Mouse (Mus musculus) cerebellum, postnatal 25 days (tissue): Measurements from ENCODE around the gene Ccdc171.
"Not testable (repeated sequence)": the region's sequence is repeated elsewhere in the genome, so short reads cannot be mapped to it uniquely, and the experiment has no call there.

Source experiments
- DNase-seq, 2 experiments: peaks; one replicate each; pipeline ENCODE4 v3.0.0; 2021; ENCODE audit warnings: mixed read lengths in 2 of 2

Gene Ccdc171

GRCm38 (mm10) chr4:83524843-83525689 lies at the start of gene Ccdc171:
TSS of gene Ccdc171 (plus strand) at chr4:83525545.
- DNase-seq = peak; percentile 94 to 97

- no peak for DNase-seq
Observed at GRCm38 (mm10) chr4:83485250-83485649, 40.1 kb upstream of the Ccdc171 start.

- DNase-seq = peak; percentile 91 to 95
Observed at GRCm38 (mm10) chr4:83485735-83486116, 39.6 kb upstream of the Ccdc171 start.

DNA sequence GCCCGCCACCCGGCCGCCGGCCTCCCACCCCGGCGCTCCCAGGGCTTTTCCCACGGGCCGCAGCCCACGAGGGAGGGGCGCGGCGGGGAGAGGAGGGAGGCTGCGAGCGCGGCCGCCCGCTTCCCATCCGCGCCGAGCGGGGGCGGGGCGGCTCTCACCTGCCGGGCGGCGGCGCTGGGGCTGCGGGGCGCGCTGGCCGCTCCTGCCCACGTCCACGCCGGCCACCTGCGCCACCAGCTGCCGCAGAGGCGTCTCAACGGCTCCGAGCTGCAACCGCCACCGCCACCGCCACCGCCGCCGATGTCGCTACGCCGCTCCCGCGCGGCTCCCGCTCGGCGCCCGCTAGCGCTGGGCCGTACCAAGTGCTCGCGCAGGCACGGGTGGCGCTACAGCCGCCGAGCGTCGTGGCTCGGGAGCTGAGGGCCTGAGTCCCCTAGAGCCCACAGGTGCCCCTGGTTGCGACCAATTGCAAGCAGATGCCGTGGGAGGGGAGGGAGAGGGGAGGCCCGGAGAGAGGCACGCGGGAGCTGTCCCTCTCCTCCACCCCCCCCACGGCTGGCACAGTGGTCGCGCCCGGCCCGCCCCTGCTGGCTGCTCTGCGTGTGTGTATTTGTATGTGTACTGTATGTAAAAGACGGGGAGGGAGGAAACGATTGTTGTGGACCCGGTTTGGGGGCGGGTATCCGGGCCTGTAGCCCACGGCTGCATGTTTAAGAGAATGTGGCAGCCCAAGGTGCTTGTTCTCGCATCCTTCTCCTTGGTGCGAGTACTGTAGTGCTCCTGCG lies 39.0 kb upstream of the Ccdc171 start, which contains the start of gene Psip1:
Gene Psip1 (minus strand): TSS at position 343 of the 785 bp plus-strand sequence.
- DNase-seq = peak; percentile 96 to 97

- no peak for DNase-seq
Observed at GRCm38 (mm10) chr4:83489121-83489520, 36.2 kb upstream of the Ccdc171 start.

GRCm38 (mm10) chr4:83493112-83493511 lies 32.2 kb upstream of the Ccdc171 start:
- no peak for DNase-seq

- not testable (repeated sequence) for DNase-seq
Observed at GRCm38 (mm10) chr4:83497013-83497412, 28.3 kb upstream of the Ccdc171 start.

GRCm38 (mm10) chr4:83500154-83501036 lies 24.9 kb upstream of the Ccdc171 start:
- peak in 1 of 2 experiments; percentile 36 for DNase-seq

DNA sequence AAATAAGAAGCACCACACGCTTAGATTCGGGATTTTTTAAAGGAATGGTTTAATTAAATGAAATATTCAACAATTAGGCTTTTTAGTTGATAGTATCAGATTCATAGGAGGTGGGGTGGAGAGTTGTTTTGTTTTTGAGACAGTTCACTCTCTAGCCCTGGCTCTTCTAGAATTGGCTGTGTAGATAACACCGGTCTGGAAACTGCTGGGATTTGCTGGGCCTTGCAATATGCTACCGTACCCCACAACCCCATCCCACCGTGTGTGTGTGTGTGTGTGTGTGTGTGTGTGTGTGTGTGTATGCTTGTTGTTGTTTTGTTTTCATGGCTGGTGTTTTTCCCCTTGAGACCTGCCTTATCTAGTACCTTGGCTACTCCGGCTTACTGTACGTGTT lies 24.3 kb upstream of the Ccdc171 start:
- no peak for DNase-seq

- no peak for DNase-seq
Observed at GRCm38 (mm10) chr4:83509600-83509999, 15.7 kb upstream of the Ccdc171 start.

DNA sequence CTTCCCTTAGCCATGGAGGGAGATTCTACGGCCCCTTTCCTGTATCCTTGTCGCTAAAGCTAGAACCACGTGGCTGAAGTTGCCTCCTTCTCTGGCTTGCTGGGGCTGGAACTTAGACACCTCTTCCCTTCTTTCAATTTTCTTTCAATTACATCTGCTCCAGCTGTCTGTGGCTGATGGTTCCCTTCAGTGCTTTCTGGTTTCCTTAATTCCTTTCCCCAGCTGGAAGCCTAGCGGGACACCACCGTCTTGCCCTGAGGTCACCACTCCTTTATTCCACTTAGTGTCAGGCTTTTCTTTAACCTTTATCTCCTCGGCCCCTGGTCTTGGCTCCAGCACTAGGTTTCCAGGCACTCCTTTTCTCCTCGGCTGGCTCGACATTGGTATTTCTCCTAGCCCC lies 14.3 kb upstream of the Ccdc171 start:
- DNase-seq = no peak

DNA sequence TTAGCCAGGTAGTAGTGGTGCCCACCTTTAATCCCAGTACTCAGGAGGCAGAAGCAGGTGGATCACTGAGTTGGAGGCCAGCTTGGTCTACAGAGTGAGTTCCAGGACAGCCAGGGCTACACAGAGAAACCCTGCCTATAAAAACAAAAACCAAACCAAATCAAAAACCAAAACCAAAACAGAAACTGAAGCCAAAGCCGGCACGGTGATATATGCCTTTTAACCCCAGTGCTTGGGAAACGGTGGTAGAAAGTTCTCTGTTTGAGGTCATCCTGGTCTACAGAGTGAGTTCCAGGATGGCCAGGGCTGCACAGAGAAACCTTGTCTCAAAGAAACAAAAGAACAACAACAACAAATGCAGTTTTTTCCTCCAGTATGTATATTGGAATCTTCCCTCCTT lies 13.1 kb upstream of the Ccdc171 start:
- DNase-seq = no peak

DNA sequence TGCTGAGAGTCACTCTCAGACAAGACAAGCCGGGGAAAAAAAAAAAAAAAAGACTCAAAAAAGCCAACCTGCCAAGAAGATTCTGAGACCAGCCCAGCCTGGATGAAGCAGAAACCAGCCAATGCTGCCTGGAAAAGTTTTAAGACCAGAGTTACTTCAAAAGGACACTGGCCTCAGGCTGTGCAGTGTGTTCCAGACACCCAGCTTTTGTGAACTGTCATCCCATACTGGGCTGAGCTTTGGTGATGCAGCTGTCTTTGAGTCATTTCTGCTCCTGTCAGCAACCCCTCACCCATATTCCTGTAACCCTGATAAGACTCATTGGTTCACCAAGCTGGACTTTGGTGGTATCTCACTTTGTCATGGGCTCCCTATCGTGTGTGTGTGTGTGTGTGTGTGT lies 12.7 kb upstream of the Ccdc171 start:
- no peak for DNase-seq

- no peak for DNase-seq
Observed at GRCm38 (mm10) chr4:83514183-83514582, 11.2 kb upstream of the Ccdc171 start.

- DNase-seq = peak in 1 of 2 experiments; percentile 36
Observed at GRCm38 (mm10) chr4:83514976-83515669, 10.2 kb upstream of the Ccdc171 start.

DNA sequence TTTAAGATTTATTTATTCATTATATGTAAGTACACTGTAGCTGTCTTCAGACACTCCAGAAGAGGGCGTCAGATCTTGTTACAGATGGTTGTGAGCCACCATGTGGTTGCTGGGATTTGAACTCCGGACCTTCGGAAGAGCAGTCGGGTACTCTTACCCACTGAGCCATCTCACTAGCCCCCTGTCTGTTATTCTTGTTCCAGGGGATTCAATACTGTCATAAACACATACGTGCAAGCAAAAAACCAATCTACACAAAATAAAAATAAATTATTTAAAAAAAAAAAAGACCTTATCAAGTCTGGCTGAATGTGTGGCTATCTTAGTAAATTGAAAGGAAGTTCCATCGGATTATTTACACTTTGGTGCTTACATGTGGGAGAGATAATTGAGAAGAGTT lies 9.2 kb upstream of the Ccdc171 start:
- DNase-seq = not testable (repeated sequence)

- DNase-seq = no peak
Observed at GRCm38 (mm10) chr4:83519148-83519547, 6.2 kb upstream of the Ccdc171 start.

DNA sequence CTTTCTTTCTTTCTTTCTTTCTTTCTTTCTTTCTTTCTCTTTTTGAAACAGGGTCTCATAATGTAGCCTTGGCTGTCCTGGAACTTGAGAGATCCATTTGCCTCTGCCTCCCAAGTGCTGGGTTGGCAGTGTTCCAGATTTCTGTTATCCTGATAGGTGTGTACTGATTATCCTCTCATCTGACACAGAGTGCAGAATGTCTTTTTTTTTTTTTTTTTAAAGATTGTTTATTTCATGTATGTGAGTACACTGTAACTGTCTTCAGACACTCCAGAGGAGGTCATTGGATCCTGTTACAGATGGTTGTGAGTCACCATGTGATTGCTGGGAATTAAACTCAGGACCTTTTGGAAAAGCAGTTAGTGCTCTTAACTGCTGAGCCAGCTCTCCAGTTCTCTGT lies 5.5 kb upstream of the Ccdc171 start:
- no peak for DNase-seq

- DNase-seq = no peak
Observed at GRCm38 (mm10) chr4:83520308-83520707, 5.0 kb upstream of the Ccdc171 start.

DNA sequence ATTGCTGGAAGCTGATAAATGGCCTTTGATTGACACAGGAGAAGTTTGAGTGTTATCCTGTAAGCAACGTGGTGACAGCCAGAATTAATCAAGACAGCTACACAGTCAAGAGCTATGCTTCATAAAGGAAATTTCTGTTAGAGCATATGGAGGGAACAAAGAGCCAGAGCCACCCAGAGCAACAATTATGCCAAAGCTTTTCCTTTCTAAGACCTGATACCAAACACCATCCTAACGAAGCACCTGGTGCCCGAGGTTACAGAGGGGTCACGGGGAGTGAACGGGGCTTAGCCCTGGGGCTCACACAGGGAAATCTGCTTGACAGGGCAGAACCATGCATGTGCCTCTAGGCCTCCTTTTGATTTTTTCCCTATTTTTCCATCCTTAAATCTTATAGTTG lies 3.3 kb upstream of the Ccdc171 start:
- no peak for DNase-seq

GRCm38 (mm10) chr4:83524456-83524842 lies 896 bp upstream of the Ccdc171 start:
- no peak for DNase-seq

- no peak for DNase-seq
Observed at GRCm38 (mm10) chr4:83525690-83526055, 328 bp downstream of the Ccdc171 start.
